Mouse (Mus musculus) kidney, postnatal 0 days (tissue): ENCODE data around the gene Prpf40b. TPM values are rescaled to one million over a fixed set of nuclear protein-coding genes. Genes with fewer than 3 reads are reported as not detected.

Experiments used
- ATAC-seq: fragments of 200-750 bp; cut with Nextera tagmentation; replicated peaks from 2 replicates; pipeline ENCODE4 v1.8.0; 2017; ENCODE audit warnings: low read depth, moderate number of reproducible peaks, moderate TSS enrichment, moderate library complexity; ENCODE audit not compliant: low FRiP score
- DNase-seq: peaks from one replicate; pipeline ENCODE4 v3.0.0-alpha.2; 2016; ENCODE audit warnings: low spot score
- H3K27ac ChIP-seq: fragments of 300-500 bp; sonication (generic); 2 replicates; pipeline ENCODE4 v1.5.1; 2014; ENCODE audit warnings: mild to moderate bottlenecking
- H3K27me3 ChIP-seq: fragments of 300-500 bp; sonication (generic); 2 replicates; pipeline ENCODE4 v1.6.1; 2014; ENCODE audit warnings: low read length, mixed read lengths; ENCODE audit not compliant: insufficient read depth
- H3K36me3 ChIP-seq: fragments of 300-500 bp; sonication (generic); 2 replicates; pipeline ENCODE4 v1.6.1; 2014; ENCODE audit warnings: low read length, mixed read lengths; ENCODE audit not compliant: insufficient read depth
- H3K4me1 ChIP-seq: fragments of 300-500 bp; sonication (generic); replicated peaks from 2 replicates; pipeline ENCODE4 v1.6.1; 2014; ENCODE audit warnings: antibody characterized with exemption, low read length, mixed read lengths; ENCODE audit not compliant: insufficient read depth
- H3K4me2 ChIP-seq: fragments of 300-500 bp; sonication (generic); 2 replicates; pipeline ENCODE4 v1.6.1; 2014; ENCODE audit warnings: mild to moderate bottlenecking, low read length, moderate library complexity, mixed read lengths
- H3K4me3 ChIP-seq: fragments of 300-500 bp; sonication (generic); replicated peaks from 2 replicates; pipeline ENCODE4 v1.5.1; 2014; ENCODE audit warnings: low read depth, low read length
- H3K9ac ChIP-seq: fragments of 300-500 bp; sonication (generic); 2 replicates; pipeline ENCODE4 v1.6.1; 2014; ENCODE audit warnings: low read depth, low read length
- H3K9me3 ChIP-seq: fragments of 300-500 bp; sonication (generic); replicated peaks from 2 replicates; pipeline ENCODE4 v1.6.1; 2016; ENCODE audit warnings: low read length, inconsistent platforms, mixed read lengths
- CTCF ChIP-seq: IDR thresholded peaks from 2 replicates; pipeline ENCODE4 v1.5.1; 2016; ENCODE audit warnings: antibody characterized with exemption, low read depth, mild to moderate bottlenecking, moderate library complexity
- WGBS: fragments of 180-500 bp; shearing (Covaris S2); extraction: QIAGEN DNeasy Blood & Tissue Kit; methylation state at CpG from one replicate; pipeline ENCODE4 v1.1.7; 2014; 5-methylcytosine and 5-hydroxymethylcytosine counted together
- polyA plus RNA-seq: library from polyadenylated mRNA; unstranded; fragments of >200 nt; fragmentation: Nextera tagmentation; extraction: Ambion mirVana; gene quantifications from 2 replicates; pipeline ENCODE4 v1.2.1, GENCODE M21; 2015

Gene Prpf40b
- polyA plus RNA-seq, 1 experiment from 2014 or later = 38.3 TPM

DNA sequence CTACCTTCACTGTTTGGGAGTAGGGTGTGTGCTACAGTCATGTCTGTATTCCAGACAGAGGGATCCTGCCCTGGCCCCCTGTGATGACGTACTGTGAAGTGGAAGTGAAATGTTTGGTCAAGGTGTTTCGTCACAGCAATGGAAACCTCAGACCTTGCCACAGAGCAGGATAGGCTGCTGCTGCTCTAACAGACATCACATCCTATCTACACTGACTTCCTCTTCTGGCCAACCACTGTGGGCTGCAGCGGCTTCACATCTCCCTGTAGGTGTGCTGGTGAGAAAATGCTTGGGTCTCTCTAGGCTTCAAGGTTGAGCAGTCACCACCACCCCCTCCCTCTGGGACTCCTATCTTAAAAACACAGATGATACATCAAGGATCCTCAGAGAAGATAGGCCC, 46.2 kb downstream of the Prpf40b start:
- Histone ChIP-seq H3K27me3 (no peaks in the 10 kb centered on the region), H3K27ac (peak overlapping the region; percentile 50; the same call in 1 of the 2 replicates), H3K9me3 (no peaks in the 10 kb centered on the region), H3K4me2 (no peak overlapping the region), H3K4me1 (peaks cover 61% of the 10 kb centered on the region), H3K4me3 (no peak overlapping the region), H3K9ac (no peak overlapping the region), H3K36me3 (no peaks in the 10 kb centered on the region)
- DNase-seq (no peak), ATAC-seq (no peak)
- WGBS = 77% methylated on average over 3 of the region's 3 CpGs
- TF ChIP-seq CTCF = no peak

DNA sequence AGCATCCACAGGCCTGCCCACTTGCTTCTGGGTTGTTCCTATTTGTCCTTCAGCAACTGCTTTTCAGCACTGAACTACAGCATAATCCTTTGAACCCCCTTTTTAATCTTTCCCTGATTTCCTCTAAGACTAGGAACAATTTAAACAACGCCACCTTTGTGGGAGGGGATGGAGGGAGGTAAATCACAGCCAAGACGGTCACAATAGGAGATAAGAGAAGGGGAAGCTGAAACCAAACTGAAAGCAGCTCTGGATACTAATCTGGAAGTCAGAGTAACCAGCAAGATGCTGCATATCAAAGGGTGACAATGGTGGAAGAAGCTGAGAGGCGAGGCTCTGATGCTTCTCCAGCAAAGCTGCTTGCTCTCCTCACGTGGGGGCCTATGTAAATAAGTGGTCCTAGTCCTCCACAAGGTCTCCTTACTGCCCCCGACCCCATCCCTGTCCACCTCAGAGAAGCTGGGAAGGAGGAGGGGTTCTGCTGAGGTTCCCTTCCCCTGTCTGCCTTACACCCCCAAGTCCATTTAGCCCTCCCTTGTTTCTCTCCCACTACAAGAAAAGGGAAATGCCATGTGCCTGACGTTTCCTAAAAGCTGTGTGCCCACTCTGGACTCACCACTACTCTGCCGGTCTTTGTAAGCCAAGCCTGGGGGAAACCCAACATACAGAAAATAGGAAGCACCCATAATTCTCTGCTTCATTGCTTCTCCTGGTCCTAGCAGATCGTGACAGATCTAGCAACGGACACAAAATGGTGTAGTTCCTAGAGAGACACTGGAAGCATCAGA, 47.5 kb downstream of the Prpf40b start:
- Histone ChIP-seq H3K4me2 (no peak overlapping the region), H3K27ac (0 out of 2 replicates have a peak overlapping the region, but pooled peaks have one; percentile 5), H3K27me3 (no peaks in the 10 kb centered on the region), H3K4me3 (no peak overlapping the region), H3K36me3 (no peaks in the 10 kb centered on the region), H3K9me3 (no peaks in the 10 kb centered on the region), H3K9ac (no peak overlapping the region), H3K4me1 (peaks cover 52% of the 10 kb centered on the region)
- ATAC-seq (no peak), DNase-seq (no peak)
- 45% methylated on average over 9 of the region's 9 CpGs for WGBS
- no peak for TF ChIP-seq CTCF

- Histone ChIP-seq H3K9me3 (no peaks in the 10 kb centered on the region), H3K4me2 (peak overlapping the region; percentile 7; the same call in 1 of the 2 replicates), H3K4me3 (no peak overlapping the region), H3K36me3 (no peaks in the 10 kb centered on the region), H3K27me3 (no peaks in the 10 kb centered on the region), H3K27ac (peak overlapping the region; percentile 77), H3K9ac (no peak overlapping the region), H3K4me1 (peaks cover 47% of the 10 kb centered on the region)
- DNase-seq (peak; percentile 52), ATAC-seq (no peak)
- 24% methylated on average over 5 of the region's 5 CpGs for WGBS
- no peak for TF ChIP-seq CTCF
Measured at GRCm38 (mm10) chr15:99343414-99344147, 48.7 kb downstream of the Prpf40b start.

DNA sequence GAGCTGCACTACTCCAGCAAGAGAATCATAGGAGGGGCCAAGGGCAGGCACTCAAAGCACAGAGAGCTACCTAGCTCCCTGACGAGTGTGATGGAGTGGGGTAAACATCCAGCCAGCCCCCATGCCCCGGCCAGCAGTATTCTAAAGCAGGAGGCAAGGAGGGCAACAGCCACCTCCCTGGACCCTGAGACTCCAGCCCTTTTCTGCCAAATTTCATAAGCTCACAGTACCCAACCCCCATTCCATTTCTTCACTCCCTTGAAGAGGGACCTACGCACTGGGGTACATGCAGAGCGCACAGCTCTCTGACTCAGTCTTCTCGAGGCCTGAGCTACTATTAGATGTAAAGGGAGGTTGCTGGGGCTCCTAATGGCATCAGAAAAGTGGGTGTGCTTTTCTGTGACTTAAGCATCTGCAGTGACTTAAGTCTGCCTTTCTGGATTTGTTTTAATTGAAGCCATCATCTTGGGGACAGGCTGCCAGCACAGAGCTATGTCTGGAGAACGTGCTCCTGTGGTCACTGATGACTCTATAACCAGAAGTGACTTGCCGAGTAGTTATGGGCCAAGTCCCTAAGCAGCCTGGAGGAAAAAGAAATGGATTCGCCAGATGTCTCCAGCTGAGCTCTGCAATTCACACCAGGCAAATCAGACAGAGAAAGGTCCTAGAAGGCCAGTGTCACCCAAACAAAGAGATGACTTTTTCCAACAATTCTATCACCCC, 49.4 kb downstream of the Prpf40b start:
- H3K4me2 ChIP-seq = peak overlapping the region; percentile 7; the same call in 1 of the 2 replicates
- DNase-seq (no peak), ATAC-seq (no peak)
- peak overlapping the region; percentile 77 for H3K27ac ChIP-seq
- H3K9me3 ChIP-seq = no peaks in the 10 kb centered on the region
- H3K9ac ChIP-seq = no peak overlapping the region
- H3K27me3 ChIP-seq = no peaks in the 10 kb centered on the region
- no peak for TF ChIP-seq CTCF
- 55% methylated on average over 8 of the region's 8 CpGs for WGBS
- peaks cover 41% of the 10 kb centered on the region for H3K4me1 ChIP-seq
- H3K4me3 ChIP-seq = no peak overlapping the region
- H3K36me3 ChIP-seq = no peaks in the 10 kb centered on the region

DNA sequence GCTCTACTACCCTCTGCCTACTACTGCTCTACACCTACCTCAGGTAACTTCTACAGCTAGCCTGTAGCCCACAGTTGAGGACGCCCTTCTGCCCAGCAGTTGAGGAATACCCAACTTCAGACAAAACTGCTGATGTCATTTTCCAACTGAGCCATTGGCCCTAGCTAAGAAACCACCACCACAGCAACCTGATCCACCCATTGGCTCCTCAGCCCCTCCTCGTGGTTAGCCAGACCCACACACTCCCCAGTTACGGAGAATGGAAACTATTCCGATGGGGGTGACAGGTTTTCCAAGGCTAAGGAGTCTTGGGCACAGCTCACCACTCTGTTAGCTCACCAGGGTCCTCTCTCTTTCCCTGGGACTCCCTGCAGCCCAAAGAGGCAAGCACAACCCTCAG, 50.1 kb downstream of the Prpf40b start:
- no peak for DNase-seq
- Histone ChIP-seq H3K9ac (no peak overlapping the region), H3K4me2 (no peak overlapping the region), H3K27ac (no peak overlapping the region), H3K36me3 (no peaks in the 10 kb centered on the region), H3K27me3 (no peaks in the 10 kb centered on the region), H3K9me3 (no peaks in the 10 kb centered on the region), H3K4me3 (no peak overlapping the region), H3K4me1 (peaks cover 35% of the 10 kb centered on the region)
- TF ChIP-seq CTCF = no peak
- ATAC-seq = no peak
- WGBS = 43% methylated on average over 4 of the region's 4 CpGs

GRCm38 (mm10) chr15:99351610-99352009, 56.7 kb downstream of the Prpf40b start:
- Histone ChIP-seq H3K4me3 (no peak overlapping the region), H3K27me3 (no peaks in the 10 kb centered on the region), H3K9me3 (no peaks in the 10 kb centered on the region), H3K27ac (no peak overlapping the region), H3K4me2 (no peak overlapping the region), H3K9ac (no peak overlapping the region), H3K36me3 (no peaks in the 10 kb centered on the region), H3K4me1 (no peaks in the 10 kb centered on the region)
- DNase-seq (no peak), ATAC-seq (no peak)
- 55% methylated on average over 6 of the region's 6 CpGs for WGBS
- no peak for TF ChIP-seq CTCF
